Mouse (Mus musculus): ENCODE results near the gene Gng3.
"Not testable (repeated sequence)": the region's sequence is repeated elsewhere in the genome, so short reads cannot be mapped to it uniquely, and the experiment has no call there.

Gng3 gene

GRCm38 (mm10) chr19:8839103-8839907 lies at the start of gene Gng3:
Gene Gng3, minus strand, starts transcription at chr19:8839194.
- peak; percentile 41 for DNase-seq (ENCODE audit: low read depth, low spot score)

- no peak for DNase-seq (ENCODE audit: low read depth, low spot score)
Measured at GRCm38 (mm10) chr19:8887585-8888463, 48.8 kb upstream of the Gng3 start.

GRCm38 (mm10) chr19:8886916-8887584 lies 48.1 kb upstream of the Gng3 start:
- no peak for DNase-seq (ENCODE audit: low read depth, low spot score)

- peak; percentile 95 for DNase-seq (ENCODE audit: low read depth, low spot score)
Measured at GRCm38 (mm10) chr19:8883616-8884015, 44.6 kb upstream of the Gng3 start, which contains the start of the genes Lbhd1 and Gm49403. Gene Lbhd1, plus strand, starts transcription at chr19:8883732. Gene Gm49403, plus strand, starts transcription at chr19:8883930.

- no peak for DNase-seq (ENCODE audit: low read depth, low spot score)
Measured at GRCm38 (mm10) chr19:8881034-8881392, 42.0 kb upstream of the Gng3 start.

GRCm38 (mm10) chr19:8880311-8881033 lies 41.5 kb upstream of the Gng3 start, which contains the start of gene Uqcc3:
Gene Uqcc3, minus strand, starts transcription at chr19:8880923.
- peak; percentile 80 for DNase-seq (ENCODE audit: low read depth, low spot score)

- no peak for DNase-seq (ENCODE audit: low read depth, low spot score)
Measured at GRCm38 (mm10) chr19:8875031-8875430, 36.0 kb upstream of the Gng3 start.

- no peak for DNase-seq (ENCODE audit: low read depth, low spot score)
Measured at GRCm38 (mm10) chr19:8872266-8872840, 33.4 kb upstream of the Gng3 start.

GRCm38 (mm10) chr19:8871267-8872186 lies 32.5 kb upstream of the Gng3 start, which contains the start of gene Ubxn1:
Gene Ubxn1, plus strand, starts transcription at chr19:8871496.
- peak; percentile 87 for DNase-seq (ENCODE audit: low read depth, low spot score)

- no peak for DNase-seq (ENCODE audit: low read depth, low spot score)
Measured at GRCm38 (mm10) chr19:8870838-8871237, 31.8 kb upstream of the Gng3 start.

- DNase-seq (ENCODE audit: low read depth, low spot score), result not testable (repeated sequence)
Measured at GRCm38 (mm10) chr19:8870381-8870780, 31.4 kb upstream of the Gng3 start.

GRCm38 (mm10) chr19:8864265-8864664 lies 25.3 kb upstream of the Gng3 start:
- DNase-seq (ENCODE audit: low read depth, low spot score), result no peak

- DNase-seq (ENCODE audit: low read depth, low spot score), result no peak
Measured at GRCm38 (mm10) chr19:8859018-8859417, 20.0 kb upstream of the Gng3 start.

GRCm38 (mm10) chr19:8857689-8858088 lies 18.7 kb upstream of the Gng3 start:
- DNase-seq (ENCODE audit: low read depth, low spot score), result no peak

GRCm38 (mm10) chr19:8853117-8853516 lies 14.1 kb upstream of the Gng3 start:
- DNase-seq (ENCODE audit: low read depth, low spot score), result no peak

GRCm38 (mm10) chr19:8852236-8852928 lies 13.4 kb upstream of the Gng3 start:
- no peak for DNase-seq (ENCODE audit: low read depth, low spot score)

- DNase-seq (ENCODE audit: low read depth, low spot score), result no peak
Measured at GRCm38 (mm10) chr19:8851639-8852038, 12.6 kb upstream of the Gng3 start.

GRCm38 (mm10) chr19:8850402-8850901 lies 11.5 kb upstream of the Gng3 start, which contains the start of gene Lrrn4cl:
Gene Lrrn4cl, plus strand, starts transcription at chr19:8850768.
- DNase-seq (ENCODE audit: low read depth, low spot score), result peak; percentile 36

GRCm38 (mm10) chr19:8848356-8848755 lies 9.4 kb upstream of the Gng3 start:
- DNase-seq (ENCODE audit: low read depth, low spot score), result no peak
